Mouse (Mus musculus) stomach, embryonic 14.5 days (tissue): Measurements from ENCODE around the gene Zfp429. TPM values are rescaled to one million over a fixed set of nuclear protein-coding genes. Genes with fewer than 3 reads are reported as not detected.
"Not testable (repeated sequence)": the region's sequence is repeated elsewhere in the genome, so short reads cannot be mapped to it uniquely, and the experiment has no call there.

Source experiments
- ATAC-seq: fragments of 200-750 bp; cut with Nextera tagmentation; 2 replicates; pipeline ENCODE4 v1.8.0; 2017; ENCODE audit warnings: low read depth, moderate TSS enrichment; ENCODE audit not compliant: insufficient number of reproducible peaks, insufficient read depth, low FRiP score
- H3K27ac ChIP-seq: fragments of 300-500 bp; sonication (generic); 2 replicates; pipeline ENCODE4 v1.5.1; 2014; ENCODE audit warnings: mild to moderate bottlenecking, low read length, moderate library complexity, mixed read lengths
- H3K27me3 ChIP-seq: fragments of 300-500 bp; sonication (generic); 2 replicates; pipeline ENCODE4 v1.6.1; 2014; ENCODE audit warnings: low read length, control low read depth, mixed read lengths; ENCODE audit not compliant: control insufficient read depth, insufficient read depth
- H3K36me3 ChIP-seq: fragments of 300-500 bp; sonication (generic); 2 replicates; pipeline ENCODE4 v1.6.1; 2014; ENCODE audit warnings: mild to moderate bottlenecking, control low read depth, low read length, moderate library complexity, mixed read lengths; ENCODE audit not compliant: control insufficient read depth, insufficient read depth
- H3K4me1 ChIP-seq: fragments of 300-500 bp; sonication (generic); 2 replicates; pipeline ENCODE4 v1.6.1; 2014; ENCODE audit warnings: low read length, control low read depth, mixed read lengths; ENCODE audit not compliant: control insufficient read depth, insufficient read depth
- H3K4me2 ChIP-seq: fragments of 300-500 bp; sonication (generic); replicated peaks from 2 replicates; pipeline ENCODE4 v1.6.1; 2014; ENCODE audit warnings: low read depth, low read length, control low read depth
- H3K4me3 ChIP-seq: fragments of 300-500 bp; sonication (generic); 2 replicates; pipeline ENCODE4 v1.5.1; 2014; ENCODE audit warnings: low read depth, low read length, control low read depth
- H3K9ac ChIP-seq: fragments of 300-500 bp; sonication (generic); replicated peaks from 2 replicates; pipeline ENCODE4 v1.6.1; 2014; ENCODE audit warnings: low read depth, mild to moderate bottlenecking, control low read depth, low read length, moderate library complexity, mixed read lengths
- H3K9me3 ChIP-seq: fragments of 300-500 bp; sonication (generic); 2 replicates; pipeline ENCODE4 v1.6.1; 2016; ENCODE audit warnings: low read depth, low read length, control low read depth; ENCODE audit not compliant: control insufficient read depth
- WGBS: fragments of 180-500 bp; shearing (Covaris S2); extraction: QIAGEN DNeasy Blood & Tissue Kit; methylation state at CpG from one replicate; pipeline ENCODE4 v1.1.7; 2014; 5-methylcytosine and 5-hydroxymethylcytosine counted together
- polyA plus RNA-seq: library from polyadenylated mRNA; unstranded; fragments of >200 nt; fragmentation: Nextera tagmentation; extraction: Ambion mirVana; gene quantifications from 2 replicates; pipeline ENCODE4 v1.2.1, GENCODE M21; 2014

Gene Zfp429
- 6.0 and 7.3 TPM in 2 replicates for polyA plus RNA-seq

GRCm38 (mm10) chr13:67399183-67399903 lies at the start of gene Zfp429:
Gene Zfp429 (minus strand): TSS chr13:67399819.
- H3K27me3 ChIP-seq, H3K36me3 ChIP-seq, H3K4me1 ChIP-seq, H3K9ac ChIP-seq, H3K9me3 ChIP-seq, H3K27ac ChIP-seq: not testable (repeated sequence)
- peak; percentile 96 for ATAC-seq
- Histone ChIP-seq H3K4me2 (peak within 1 kb of the TSS; percentile 36), H3K4me3 (peak within 1 kb of the TSS; percentile 59)
- 4% methylated on average over 15 of the region's 16 CpGs for WGBS

- H3K36me3 ChIP-seq, H3K27me3 ChIP-seq, H3K9me3 ChIP-seq, ATAC-seq, H3K9ac ChIP-seq, H3K4me3 ChIP-seq, H3K4me1 ChIP-seq, H3K27ac ChIP-seq, H3K4me2 ChIP-seq: not testable (repeated sequence)
- no CpG with 5 or more reads among the region's 3 CpGs for WGBS
Measured at GRCm38 (mm10) chr13:67437095-67437494, 37.5 kb upstream of the Zfp429 start.

- Histone ChIP-seq H3K36me3 (no peaks in the 10 kb centered on the region), H3K4me2 (no peak overlapping the region), H3K4me1 (no peaks in the 10 kb centered on the region), H3K9me3 (no peaks in the 10 kb centered on the region), H3K27ac (no peak overlapping the region), H3K27me3 (no peaks in the 10 kb centered on the region), H3K9ac (no peak overlapping the region), H3K4me3 (no peak overlapping the region)
- no peak for ATAC-seq
- 73% methylated on average over 3 of the region's 3 CpGs for WGBS
Measured at GRCm38 (mm10) chr13:67428116-67428515, 28.5 kb upstream of the Zfp429 start.

GRCm38 (mm10) chr13:67425699-67426098 lies 26.1 kb upstream of the Zfp429 start:
- H3K4me3 ChIP-seq, ATAC-seq, H3K4me1 ChIP-seq, H3K9me3 ChIP-seq, H3K27ac ChIP-seq, H3K36me3 ChIP-seq, H3K9ac ChIP-seq, H3K4me2 ChIP-seq, H3K27me3 ChIP-seq: not testable (repeated sequence)

GRCm38 (mm10) chr13:67422532-67422931 lies 22.9 kb upstream of the Zfp429 start:
- not testable (repeated sequence) for H3K9me3 ChIP-seq, H3K36me3 ChIP-seq, H3K4me1 ChIP-seq, H3K9ac ChIP-seq, H3K27ac ChIP-seq, ATAC-seq, H3K4me2 ChIP-seq, H3K4me3 ChIP-seq, H3K27me3 ChIP-seq
- 80% methylated on average over 2 of the region's 2 CpGs for WGBS

- no peaks in the 10 kb centered on the region for H3K36me3 ChIP-seq
- no peaks in the 10 kb centered on the region for H3K9me3 ChIP-seq
- no peaks in the 10 kb centered on the region for H3K27me3 ChIP-seq
- H3K9ac ChIP-seq = peak within 1 kb of the TSS; percentile 55
- 2% methylated on average over 22 of the region's 22 CpGs for WGBS
- ATAC-seq = peak; percentile 90
- H3K4me2 ChIP-seq = peak within 1 kb of the TSS; percentile 79
- H3K27ac ChIP-seq = no peak within 1 kb of the TSS
- H3K4me3 ChIP-seq = peak within 1 kb of the TSS; percentile 49
- H3K4me1 ChIP-seq = no peaks in the 10 kb centered on the region
Measured at GRCm38 (mm10) chr13:67421207-67421857, 21.7 kb upstream of the Zfp429 start, which contains the start of gene Zfp459. Gene Zfp459 (minus strand): TSS chr13:67421418.

- peak overlapping the region; percentile 55 for H3K9ac ChIP-seq
- H3K4me3 ChIP-seq = peak overlapping the region; percentile 49
- no peaks in the 10 kb centered on the region for H3K36me3 ChIP-seq
- no peak overlapping the region for H3K27ac ChIP-seq
- peak overlapping the region; percentile 79 for H3K4me2 ChIP-seq
- 28% methylated on average over 11 of the region's 11 CpGs for WGBS
- H3K4me1 ChIP-seq = no peaks in the 10 kb centered on the region
- H3K9me3 ChIP-seq = no peaks in the 10 kb centered on the region
- H3K27me3 ChIP-seq = no peaks in the 10 kb centered on the region
- ATAC-seq = no peak
Measured at GRCm38 (mm10) chr13:67420558-67421206, 21.1 kb upstream of the Zfp429 start.

GRCm38 (mm10) chr13:67416811-67417210 lies 17.2 kb upstream of the Zfp429 start:
- 87% methylated on average over 3 of the region's 3 CpGs for WGBS
- no peak overlapping the region for H3K4me3 ChIP-seq
- H3K27ac ChIP-seq = no peak overlapping the region
- no peaks in the 10 kb centered on the region for H3K27me3 ChIP-seq
- no peaks in the 10 kb centered on the region for H3K4me1 ChIP-seq
- no peak overlapping the region for H3K9ac ChIP-seq
- no peak for ATAC-seq
- H3K36me3 ChIP-seq = no peaks in the 10 kb centered on the region
- no peaks in the 10 kb centered on the region for H3K9me3 ChIP-seq
- no peak overlapping the region for H3K4me2 ChIP-seq
